Mouse (Mus musculus): ENCODE measurements around the gene Vezt.

Vezt gene

DNA sequence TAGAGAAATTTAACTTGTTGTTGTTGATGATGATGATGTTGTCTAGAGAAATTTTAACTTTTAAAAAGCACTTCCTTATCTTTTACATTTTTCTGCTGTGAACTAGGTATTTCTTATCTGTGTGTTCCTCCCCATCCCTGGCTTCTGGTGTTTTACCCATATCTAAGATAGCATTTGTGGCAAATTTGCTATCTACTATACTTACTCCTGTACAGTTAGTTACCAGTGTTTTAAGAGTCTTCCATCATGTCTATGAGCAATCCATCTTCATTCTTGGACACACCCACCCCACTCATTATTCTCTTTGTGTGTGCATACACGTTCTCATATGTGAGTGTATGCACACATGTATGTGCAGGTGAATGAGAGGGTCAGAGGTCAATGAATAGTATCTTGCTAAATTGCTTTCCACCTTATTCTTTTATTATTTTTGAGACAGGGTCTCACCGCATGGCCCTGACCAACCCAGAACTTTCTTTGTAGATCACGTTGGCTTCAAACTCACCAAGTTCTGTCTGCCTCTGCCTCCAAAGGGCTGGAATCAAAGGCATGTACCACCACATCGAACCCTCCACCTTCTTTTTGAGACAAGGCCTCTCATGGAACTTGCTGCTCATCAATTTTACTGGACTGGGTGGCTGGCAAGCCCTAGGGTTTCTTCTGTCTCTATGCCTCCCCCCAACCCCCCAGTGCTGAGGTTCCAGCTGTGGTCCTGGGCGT is 123.3 kb downstream of the Vezt start:
- no peak for DNase-seq (ENCODE audit: low read depth)

DNA sequence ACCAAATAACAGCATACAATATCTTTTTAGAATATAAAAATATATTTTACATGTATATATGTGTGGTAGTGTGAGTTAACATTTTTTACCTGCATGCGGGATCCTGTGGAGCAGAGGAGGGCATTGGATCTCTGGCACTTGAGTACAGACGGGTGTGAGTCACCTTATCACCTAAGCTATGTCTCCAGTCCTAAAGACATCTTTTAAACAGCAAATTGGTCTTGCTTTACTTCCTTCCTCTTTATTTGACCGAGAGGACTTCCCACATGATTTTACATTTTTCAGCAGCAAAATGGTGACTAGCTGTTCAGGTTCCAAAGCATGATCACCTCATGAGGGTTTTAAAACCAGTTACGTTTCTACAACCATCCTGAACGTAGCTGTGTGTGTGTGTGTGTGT is 124.3 kb downstream of the Vezt start:
- no peak for DNase-seq (ENCODE audit: low read depth)

DNA sequence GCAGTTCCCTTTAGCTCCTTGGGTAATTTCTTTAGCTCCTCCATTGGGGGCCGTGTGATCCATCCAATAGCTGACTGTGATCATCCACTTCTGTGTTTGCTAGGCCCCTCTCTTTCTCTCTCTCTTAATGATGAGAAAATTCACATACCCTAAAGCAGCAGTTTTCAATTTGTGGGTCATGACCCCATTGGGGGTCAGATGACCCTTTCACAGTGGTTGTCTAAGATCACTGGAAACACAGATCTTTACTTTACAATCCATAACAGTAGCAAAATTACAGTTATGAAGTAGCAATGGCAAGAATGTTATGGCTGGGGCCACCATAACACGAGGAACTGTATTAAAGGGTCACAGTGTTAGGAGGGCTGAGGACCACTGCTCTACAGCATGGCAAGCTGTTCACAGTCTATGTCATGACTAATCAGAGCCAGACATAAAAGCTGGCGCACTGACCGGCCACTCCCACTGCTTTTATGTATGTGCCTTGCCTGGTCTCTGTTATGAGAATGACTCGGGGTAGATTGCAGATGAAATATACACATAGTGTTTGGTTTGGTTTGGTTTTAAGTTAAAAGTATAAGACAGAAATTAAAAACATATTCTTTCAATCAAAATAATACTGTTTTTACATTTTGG is 125.7 kb downstream of the Vezt start:
- DNase-seq (ENCODE audit: low read depth), result no peak

DNA sequence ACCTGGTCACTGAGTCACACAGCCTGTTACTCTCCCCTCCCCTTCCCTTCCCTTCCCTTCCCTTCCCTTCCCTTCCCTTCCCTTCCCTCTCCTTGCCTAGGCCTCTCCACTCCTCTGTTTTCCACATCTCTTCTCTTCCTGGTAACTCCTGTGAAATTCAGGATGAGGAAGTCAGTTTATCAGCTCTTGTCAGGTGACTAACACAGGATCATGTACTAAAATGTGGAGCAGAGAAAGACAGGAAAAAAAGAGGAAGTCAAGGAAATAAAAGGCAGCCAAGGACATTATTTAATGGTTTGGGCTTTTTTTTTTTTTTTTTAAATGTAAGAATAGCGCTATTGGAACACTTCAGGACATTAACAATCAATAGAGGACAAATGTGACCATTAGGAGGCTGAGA is 126.6 kb downstream of the Vezt start:
- DNase-seq (ENCODE audit: low read depth), result no peak

DNA sequence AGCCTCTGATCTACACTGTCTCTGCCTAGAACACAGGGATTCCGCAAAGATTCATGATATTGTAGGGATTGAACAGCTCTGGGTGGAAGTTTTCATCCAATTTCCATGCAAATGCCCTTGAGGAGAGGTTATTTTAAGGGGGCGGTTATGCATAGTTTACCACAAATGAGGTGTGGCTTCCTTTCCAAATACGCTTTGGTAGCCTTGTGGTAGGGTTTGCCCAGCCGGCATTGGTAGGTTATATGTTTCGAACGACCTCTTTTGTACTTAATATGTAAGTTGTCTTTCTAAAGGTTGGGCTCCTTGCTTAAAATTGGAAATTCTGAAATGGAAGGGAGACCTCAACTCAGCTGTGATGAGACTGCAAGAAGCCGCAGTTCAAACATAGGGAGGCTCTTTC is 127.1 kb downstream of the Vezt start:
- no peak for DNase-seq (ENCODE audit: low read depth)

DNA sequence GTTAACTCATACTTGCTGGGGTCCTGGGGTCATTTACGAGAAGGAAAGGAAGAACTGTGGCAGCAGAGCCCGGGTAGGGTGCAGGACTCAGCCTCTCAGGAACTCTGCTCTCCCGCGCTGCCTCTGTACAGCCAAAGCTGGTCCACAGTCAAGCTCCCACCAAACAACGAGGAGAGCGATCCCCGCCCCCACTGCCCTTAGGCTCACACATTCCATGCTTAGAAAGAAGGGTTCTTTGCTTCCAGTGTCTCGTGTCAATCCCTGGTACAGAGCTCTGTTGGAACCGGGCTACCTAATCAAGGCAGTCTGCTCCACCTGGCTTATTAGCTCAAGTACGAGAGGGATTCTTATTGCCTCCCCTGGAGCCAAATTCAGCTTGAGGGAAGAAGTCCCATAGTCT is 128.2 kb downstream of the Vezt start:
- DNase-seq (ENCODE audit: low read depth), result no peak

DNA sequence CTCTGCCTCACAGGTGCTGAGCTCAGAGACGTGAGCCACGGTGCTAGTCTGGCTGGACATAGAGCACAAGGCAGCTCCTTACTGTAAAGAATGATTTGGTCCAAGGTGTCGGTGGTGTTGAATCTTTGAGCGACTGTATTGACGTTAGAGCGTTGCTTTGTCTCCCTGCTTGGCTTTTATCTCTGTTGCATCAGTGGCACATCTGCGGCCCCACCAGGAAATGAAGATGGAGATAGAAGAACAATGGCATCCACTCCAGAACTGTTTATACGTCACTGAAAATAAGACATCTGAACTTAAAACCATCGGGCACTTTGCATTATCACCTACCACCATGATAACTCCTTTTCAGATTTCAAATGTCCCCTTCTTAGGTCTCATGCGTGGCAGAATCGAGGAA is 135.7 kb downstream of the Vezt start:
- DNase-seq (ENCODE audit: low read depth), result no peak

DNA sequence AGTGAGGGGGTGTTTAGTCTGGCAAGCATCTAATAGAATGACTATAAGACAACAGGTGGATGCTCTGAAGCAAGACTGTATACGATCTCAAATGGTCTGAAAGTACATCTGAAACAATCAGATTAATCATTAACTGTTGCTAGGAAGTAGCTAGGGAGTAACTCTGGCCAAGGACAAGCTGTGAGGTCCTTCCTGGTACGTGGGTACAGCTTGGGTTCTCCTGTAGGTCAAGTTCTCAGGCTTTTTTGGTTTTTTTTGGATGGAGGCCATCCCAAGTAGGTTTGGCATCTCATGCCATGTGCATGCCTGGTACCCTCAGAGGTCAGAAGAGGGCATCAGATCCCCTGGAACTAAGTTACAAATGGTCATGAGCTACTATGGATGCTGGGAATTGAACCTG is 136.3 kb downstream of the Vezt start:
- peak; percentile 60 for DNase-seq (ENCODE audit: low read depth)

DNA sequence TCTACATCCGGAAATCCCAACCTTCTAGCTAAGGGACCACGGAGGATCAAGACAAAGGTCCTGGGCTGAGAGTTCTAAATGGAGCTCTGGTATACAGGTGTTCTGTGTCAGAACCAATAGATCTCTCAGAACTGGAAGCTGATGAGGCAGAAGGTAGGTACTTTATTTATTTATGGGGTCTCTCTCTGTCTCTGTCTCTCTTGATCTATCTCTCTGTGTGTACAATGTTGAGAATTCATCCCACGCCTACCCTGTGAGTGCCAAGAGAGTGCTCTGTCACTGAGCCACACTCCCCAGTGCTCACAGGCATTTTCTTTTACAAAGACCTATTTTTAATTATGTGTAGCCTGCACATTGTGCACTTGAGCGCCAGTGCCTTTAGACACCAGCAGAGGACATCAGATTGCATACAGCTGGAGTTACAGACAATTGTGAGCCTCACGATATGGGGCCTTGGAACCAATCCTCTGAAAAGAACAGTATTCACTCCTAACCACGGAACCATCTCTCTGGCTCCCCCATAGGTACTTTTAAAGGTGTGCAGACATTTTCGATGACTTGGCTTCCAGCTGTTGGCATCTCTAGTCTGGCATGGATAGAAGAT is 138.5 kb downstream of the Vezt start, which contains the start of gene Metap2:
TSS of gene Metap2 (minus strand) at position 51 of the 604 bp plus-strand sequence.
- DNase-seq (ENCODE audit: low read depth), result no peak

DNA sequence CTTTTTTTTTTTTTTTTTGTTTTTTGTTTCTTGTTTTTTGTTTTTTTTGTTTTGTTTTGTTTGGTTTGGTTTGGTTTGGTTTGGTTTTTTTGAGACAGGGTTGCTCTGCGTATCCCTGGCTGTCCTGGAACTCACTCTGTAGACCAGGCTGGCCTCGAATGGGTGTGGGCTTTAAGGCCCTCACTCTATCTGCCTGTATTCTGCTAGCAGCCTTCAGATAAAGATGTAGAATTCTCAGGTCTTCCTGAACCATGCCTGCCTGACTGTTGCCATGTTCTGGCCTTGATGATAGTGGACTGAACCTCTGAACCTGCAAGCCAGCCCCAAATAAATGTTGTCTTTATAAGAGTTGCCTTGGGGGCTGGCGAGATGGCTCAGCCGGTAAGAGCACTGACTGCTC is 143.1 kb downstream of the Vezt start:
- no peak for DNase-seq (ENCODE audit: low read depth)

DNA sequence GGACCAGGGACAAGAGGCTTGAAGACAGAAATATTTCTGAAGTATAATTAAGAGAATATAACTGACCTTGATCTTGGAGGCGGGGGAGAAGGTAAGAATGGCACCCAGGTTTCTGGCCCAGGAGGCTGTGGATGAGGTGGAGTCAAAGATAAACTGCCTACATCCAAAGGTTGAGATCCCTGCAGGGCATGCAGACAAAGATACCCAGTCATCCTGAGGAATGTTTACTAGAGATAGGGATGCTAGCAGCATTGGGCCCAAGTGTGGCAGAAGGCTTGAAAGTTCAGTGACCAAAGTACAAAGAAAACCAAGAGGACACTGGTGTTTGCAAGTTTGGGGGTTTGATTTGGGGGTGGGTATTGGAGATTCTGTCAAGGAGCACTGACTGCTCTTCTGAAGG is 144.6 kb downstream of the Vezt start:
- DNase-seq (ENCODE audit: low read depth), result no peak

DNA sequence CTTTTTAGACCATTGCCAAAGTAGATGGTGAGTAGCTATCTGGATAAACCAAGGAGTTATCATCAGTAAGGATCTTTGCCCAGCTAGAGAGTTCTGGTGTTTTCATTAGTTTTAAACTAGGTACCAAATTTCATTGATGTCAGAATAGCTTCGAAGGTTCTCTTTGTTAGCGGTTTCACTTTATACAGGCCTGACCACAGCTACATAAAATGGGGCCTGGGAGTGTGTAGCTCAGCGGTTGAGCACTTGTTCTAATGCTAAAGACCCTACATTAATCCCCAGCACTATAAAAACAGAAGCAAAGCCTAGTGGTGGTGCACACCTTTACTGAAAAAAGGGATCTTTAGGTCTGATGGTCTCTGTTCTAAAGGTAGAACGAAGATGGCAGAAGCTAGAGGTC is 145.1 kb downstream of the Vezt start:
- no peak for DNase-seq (ENCODE audit: low read depth)

DNA sequence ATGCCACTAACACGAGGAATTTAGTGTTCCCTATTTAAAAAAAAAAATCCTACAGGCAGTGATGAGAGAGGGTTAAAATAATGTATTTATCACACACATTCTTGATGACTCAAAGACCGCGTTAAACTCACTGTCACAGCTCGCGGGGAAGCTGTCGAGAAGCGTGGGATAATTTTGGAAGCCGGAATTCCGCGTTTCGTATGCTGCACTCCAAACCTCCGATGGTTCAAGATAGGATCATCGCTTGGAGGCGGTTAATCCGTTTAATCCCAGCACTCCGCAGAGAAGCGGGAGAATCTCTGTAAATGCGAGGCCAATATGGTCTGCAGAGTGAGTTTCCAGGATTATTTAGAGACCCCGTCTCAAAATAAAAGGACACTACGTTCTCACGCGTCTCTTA is 145.6 kb downstream of the Vezt start:
- DNase-seq (ENCODE audit: low read depth), result no peak

DNA sequence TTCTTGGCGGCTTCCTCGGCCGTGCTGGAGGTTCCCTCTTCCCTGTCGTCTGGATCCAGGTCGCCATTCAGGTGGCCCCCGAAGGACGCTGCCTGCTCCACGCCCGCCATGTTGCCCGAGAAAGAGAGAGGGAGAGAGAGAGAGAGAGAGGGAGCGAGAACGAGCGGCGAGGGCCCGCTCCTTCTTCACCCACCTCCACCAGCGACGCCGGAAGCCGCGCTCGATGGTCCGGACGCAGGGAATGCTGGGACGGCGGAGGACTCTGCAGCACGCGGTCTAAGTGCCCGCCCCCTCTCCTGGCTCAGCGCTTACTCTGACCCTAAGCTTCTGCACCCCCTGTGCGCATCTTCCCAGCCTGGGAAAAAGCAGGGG is 146.1 kb downstream of the Vezt start:
- DNase-seq (ENCODE audit: low read depth), result peak; percentile 64
